Mouse (Mus musculus): ENCODE results near the gene Gse1. TPM values are rescaled to one million over a fixed set of nuclear protein-coding genes. Genes with fewer than 3 reads are reported as not detected.
A peak's percentile ranks its signal among the peaks of the same experiment; 100 is the strongest.
"Not testable (repeated sequence)": the region's sequence is repeated elsewhere in the genome, so short reads cannot be mapped to it uniquely, and the experiment has no call there.

The Gse1 gene
- polyA plus RNA-seq, 1 experiment from 2014 or later: 10.2 TPM

DNA sequence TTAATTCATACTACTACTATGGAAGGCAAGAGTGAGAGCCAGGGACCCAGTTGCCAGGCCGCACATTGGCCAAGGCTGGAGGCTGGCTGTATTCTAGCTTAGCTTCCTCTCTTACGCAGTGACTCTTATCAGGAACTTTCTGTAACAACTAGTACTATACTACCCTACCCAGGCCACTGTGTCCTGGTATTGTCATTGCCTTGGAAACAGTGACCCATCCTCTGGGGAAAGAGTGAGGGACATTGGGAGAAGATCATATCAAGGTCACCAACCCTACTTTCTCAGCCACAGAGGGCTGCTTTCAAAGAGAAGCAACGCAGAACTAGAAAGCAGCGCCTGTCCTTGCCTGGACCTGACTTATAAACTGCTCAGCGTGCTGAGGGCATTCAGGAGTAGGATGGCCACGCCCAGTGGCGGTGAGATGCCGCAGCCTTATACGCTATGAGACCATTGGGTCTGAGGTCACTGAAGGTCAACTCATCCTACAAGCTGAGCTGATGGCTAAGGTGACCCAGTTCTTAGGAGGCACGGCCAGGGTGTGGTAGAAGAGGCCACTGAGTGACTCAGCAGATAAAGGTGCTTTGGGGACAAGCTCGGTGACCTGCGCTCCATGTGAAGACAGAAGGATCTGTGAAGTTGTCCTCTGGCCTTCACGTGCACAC is 100.2 kb downstream of the Gse1 start:
- Histone ChIP-seq H3K4me2 (ENCODE audit: low read depth, low read length) (no peak overlapping the region), H3K4me1 (replicated peaks; ENCODE audit: control insufficient read depth, insufficient read depth, low read length) (peaks cover 22% of the 10 kb centered on the region), H3K27me3 (ENCODE audit: control insufficient read depth, insufficient read depth, low read depth, low read length) (no peaks in the 10 kb centered on the region), H3K4me3 (ENCODE audit: low read length) (no peak overlapping the region), H3K27ac (ENCODE audit: low read length) (no peak overlapping the region), H3K9me3 (ENCODE audit: control insufficient read depth, low read length) (no peaks in the 10 kb centered on the region), H3K9ac (ENCODE audit: low read length) (no peak overlapping the region), H3K36me3 (ENCODE audit: control insufficient read depth, insufficient read depth, low read length) (no peaks in the 10 kb centered on the region)
- 90% methylated on average over 13 of the region's 13 CpGs for WGBS
- ATAC-seq (ENCODE audit: low read depth): no peak

DNA sequence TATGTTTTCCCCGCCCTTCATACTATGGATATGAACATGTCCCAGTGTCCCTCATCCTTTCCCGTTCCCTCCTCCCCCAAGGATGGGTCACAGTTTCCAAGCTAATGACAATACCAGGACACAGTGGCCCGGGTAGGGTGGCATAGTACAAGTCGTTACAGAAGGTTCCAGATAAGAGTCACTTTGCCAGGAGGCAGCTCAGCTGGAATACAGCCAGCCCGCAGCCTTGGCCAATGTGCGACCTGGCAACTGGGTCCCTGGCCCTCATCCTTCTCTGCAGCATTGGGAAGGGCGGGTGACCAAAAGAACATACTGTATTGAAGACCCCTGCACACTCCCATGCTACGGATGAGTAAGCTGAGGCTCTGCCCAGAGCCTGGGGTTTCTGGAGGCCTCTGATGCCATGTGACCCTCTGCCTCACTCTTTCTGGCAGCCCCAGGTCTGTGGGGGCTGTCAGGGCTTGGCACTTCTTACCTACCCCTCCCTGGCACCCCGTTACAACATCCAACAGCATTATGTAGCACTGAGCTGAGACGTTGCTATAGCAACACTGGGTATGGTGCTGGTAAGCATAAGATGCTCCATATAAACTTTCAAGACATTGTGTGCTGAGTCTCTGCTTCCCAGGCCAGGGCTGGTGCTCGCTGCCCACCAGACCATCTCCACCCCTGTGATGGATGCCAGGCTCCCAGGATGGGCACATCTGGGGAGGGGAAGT is 100.9 kb downstream of the Gse1 start:
- no peak overlapping the region for H3K27ac ChIP-seq (ENCODE audit: low read length)
- H3K4me3 ChIP-seq (ENCODE audit: low read length): no peak overlapping the region
- no peak overlapping the region for H3K9ac ChIP-seq (ENCODE audit: low read length)
- 83% methylated on average over 11 of the region's 11 CpGs for WGBS
- no peaks in the 10 kb centered on the region for H3K9me3 ChIP-seq (ENCODE audit: control insufficient read depth, low read length)
- no peaks in the 10 kb centered on the region for H3K27me3 ChIP-seq (ENCODE audit: control insufficient read depth, insufficient read depth, low read depth, low read length)
- peaks cover 18% of the 10 kb centered on the region for H3K4me1 ChIP-seq (replicated peaks; ENCODE audit: control insufficient read depth, insufficient read depth, low read length)
- H3K4me2 ChIP-seq (ENCODE audit: low read depth, low read length): no peak overlapping the region
- ATAC-seq (ENCODE audit: low read depth): no peak
- H3K36me3 ChIP-seq (ENCODE audit: control insufficient read depth, insufficient read depth, low read length): no peaks in the 10 kb centered on the region

DNA sequence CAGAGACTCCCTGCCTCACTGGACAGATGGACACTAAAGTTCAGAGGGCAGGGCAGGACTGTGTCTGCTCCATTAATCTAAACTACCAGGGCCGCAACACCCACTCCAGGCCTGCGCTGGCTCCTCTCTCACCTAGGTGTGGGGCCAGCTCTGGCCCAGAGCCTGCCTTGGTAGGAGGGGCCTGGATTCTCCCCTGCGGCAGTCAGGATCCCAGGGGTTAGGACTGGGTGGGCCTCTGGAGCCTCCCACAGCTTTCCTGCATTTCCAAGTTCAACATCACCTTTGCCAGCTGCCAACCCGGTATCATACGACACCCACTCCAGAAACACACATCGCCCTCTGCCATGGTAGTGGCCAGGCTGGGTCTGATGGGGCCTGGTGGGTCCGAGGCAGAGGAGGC is 102.8 kb downstream of the Gse1 start:
- H3K9ac ChIP-seq (ENCODE audit: low read length): no peak overlapping the region
- H3K9me3 ChIP-seq (ENCODE audit: control insufficient read depth, low read length): no peaks in the 10 kb centered on the region
- no peaks in the 10 kb centered on the region for H3K36me3 ChIP-seq (ENCODE audit: control insufficient read depth, insufficient read depth, low read length)
- no peaks in the 10 kb centered on the region for H3K27me3 ChIP-seq (ENCODE audit: control insufficient read depth, insufficient read depth, low read depth, low read length)
- H3K4me3 ChIP-seq (ENCODE audit: low read length): no peak overlapping the region
- no peak for ATAC-seq (ENCODE audit: low read depth)
- no peak overlapping the region for H3K27ac ChIP-seq (ENCODE audit: low read length)
- H3K4me1 ChIP-seq (replicated peaks; ENCODE audit: control insufficient read depth, insufficient read depth, low read length): peaks cover 21% of the 10 kb centered on the region
- H3K4me2 ChIP-seq (ENCODE audit: low read depth, low read length): no peak overlapping the region
- WGBS: 55% methylated on average over 7 of the region's 7 CpGs

DNA sequence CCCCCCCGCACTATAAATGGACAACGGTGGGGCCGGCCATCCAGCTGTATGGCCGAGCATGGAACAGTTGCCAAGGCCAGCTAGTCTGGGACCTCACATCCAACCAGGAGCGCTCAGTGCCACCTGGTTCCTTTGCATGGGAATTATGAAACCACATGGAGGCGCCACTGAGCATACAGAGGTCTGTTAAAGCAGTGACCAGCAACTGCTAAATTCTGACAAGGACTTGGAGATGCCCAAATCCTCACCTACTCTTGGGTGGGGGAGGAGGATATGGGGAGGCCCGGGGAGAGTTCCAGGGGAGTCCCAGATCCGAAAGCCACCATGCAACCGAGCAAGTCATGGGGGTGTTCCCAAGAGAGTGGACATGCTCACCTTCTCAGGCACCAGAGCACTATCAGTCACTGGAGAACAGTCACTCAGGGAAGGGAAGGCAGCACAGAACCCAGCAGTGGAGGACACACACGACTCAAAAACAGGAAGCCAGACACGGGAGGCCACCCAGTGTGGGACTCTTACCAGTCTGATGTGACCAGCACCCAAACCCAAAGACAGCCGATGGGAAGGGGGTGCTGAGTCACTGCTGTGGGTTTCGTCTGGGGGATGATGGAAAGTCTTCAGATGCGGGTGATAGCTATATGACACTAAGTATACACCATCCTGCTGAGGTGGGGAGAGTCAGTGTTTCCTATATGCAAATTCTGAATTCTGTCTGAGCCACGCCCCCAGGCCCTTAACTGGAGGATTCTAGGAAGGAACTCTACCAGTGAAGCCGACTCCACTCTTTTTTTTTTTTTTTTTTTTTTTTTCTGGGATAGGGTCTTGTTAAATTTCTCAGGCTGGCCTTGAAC is 104.3 kb downstream of the Gse1 start:
- H3K4me2 ChIP-seq (ENCODE audit: low read depth, low read length): no peak overlapping the region
- no peaks in the 10 kb centered on the region for H3K27me3 ChIP-seq (ENCODE audit: control insufficient read depth, insufficient read depth, low read depth, low read length)
- no peaks in the 10 kb centered on the region for H3K36me3 ChIP-seq (ENCODE audit: control insufficient read depth, insufficient read depth, low read length)
- H3K4me3 ChIP-seq (ENCODE audit: low read length): no peak overlapping the region
- H3K9ac ChIP-seq (ENCODE audit: low read length): no peak overlapping the region
- H3K27ac ChIP-seq (ENCODE audit: low read length): no peak overlapping the region
- ATAC-seq (ENCODE audit: low read depth): no peak
- peaks cover 24% of the 10 kb centered on the region for H3K4me1 ChIP-seq (replicated peaks; ENCODE audit: control insufficient read depth, insufficient read depth, low read length)
- 59% methylated on average over 16 of the region's 16 CpGs for WGBS
- H3K9me3 ChIP-seq (ENCODE audit: control insufficient read depth, low read length): no peaks in the 10 kb centered on the region

DNA sequence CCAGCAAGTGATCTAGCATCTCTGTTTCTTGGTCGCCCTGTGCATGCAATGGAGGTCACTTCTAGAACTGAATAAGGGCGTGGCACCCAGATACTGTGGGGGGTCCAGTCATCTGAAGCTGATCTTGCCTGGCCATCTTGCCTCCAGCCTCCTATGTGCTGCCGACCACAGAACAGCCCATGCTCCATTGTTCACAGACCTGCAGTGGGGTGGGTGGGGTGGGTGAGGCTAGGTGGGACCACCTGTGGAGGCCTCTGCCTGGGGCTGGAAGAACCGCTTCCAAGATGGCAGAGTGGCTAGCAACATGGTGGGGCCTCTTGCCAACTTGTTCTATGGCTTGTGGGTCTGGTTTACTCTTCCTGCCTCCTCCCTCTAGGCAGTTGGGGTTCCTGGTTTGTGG is 105.4 kb downstream of the Gse1 start:
- H3K36me3 ChIP-seq (ENCODE audit: control insufficient read depth, insufficient read depth, low read length): no peaks in the 10 kb centered on the region
- no peak overlapping the region for H3K4me2 ChIP-seq (ENCODE audit: low read depth, low read length)
- no peaks in the 10 kb centered on the region for H3K27me3 ChIP-seq (ENCODE audit: control insufficient read depth, insufficient read depth, low read depth, low read length)
- no peak for ATAC-seq (ENCODE audit: low read depth)
- no peaks in the 10 kb centered on the region for H3K9me3 ChIP-seq (ENCODE audit: control insufficient read depth, low read length)
- H3K27ac ChIP-seq (ENCODE audit: low read length): no peak overlapping the region
- H3K4me3 ChIP-seq (ENCODE audit: low read length): no peak overlapping the region
- H3K9ac ChIP-seq (ENCODE audit: low read length): no peak overlapping the region
- H3K4me1 ChIP-seq (replicated peaks; ENCODE audit: control insufficient read depth, insufficient read depth, low read length): peaks cover 24% of the 10 kb centered on the region
- 88% methylated on average over 4 of the region's 4 CpGs for WGBS

DNA sequence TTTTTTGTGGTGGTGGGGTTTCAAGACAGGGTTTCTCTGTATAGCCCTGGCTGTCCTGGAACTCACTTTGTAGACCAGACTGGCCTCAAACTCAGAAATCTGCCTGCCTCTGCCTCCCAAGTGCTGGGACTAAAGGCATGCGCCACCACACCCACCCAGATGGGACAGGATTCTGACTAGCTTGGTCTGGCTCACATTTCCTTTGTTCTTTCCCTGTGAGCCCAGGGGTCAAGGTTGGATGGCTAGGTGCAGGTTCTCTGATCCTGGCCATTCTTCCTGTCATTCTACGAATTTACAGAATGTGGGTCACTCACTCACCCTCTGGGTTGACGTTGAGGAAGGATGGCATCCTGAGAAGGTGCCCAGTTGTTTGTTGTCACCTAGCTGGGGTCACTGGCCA is 106.0 kb downstream of the Gse1 start:
- Histone ChIP-seq H3K27ac (ENCODE audit: low read length) (peak overlapping the region; percentile 62), H3K4me1 (replicated peaks; ENCODE audit: control insufficient read depth, insufficient read depth, low read length) (peaks cover 24% of the 10 kb centered on the region), H3K9ac (ENCODE audit: low read length) (peak overlapping the region; percentile 33; the same call in 1 of the 2 replicates)
- H3K4me3 ChIP-seq (ENCODE audit: low read length); H3K36me3 ChIP-seq (ENCODE audit: control insufficient read depth, insufficient read depth, low read length); ATAC-seq (ENCODE audit: low read depth); H3K9me3 ChIP-seq (ENCODE audit: control insufficient read depth, low read length); H3K27me3 ChIP-seq (ENCODE audit: control insufficient read depth, insufficient read depth, low read depth, low read length); H3K4me2 ChIP-seq (ENCODE audit: low read depth, low read length): not testable (repeated sequence)
- WGBS: 61% methylated on average over 3 of the region's 3 CpGs

DNA sequence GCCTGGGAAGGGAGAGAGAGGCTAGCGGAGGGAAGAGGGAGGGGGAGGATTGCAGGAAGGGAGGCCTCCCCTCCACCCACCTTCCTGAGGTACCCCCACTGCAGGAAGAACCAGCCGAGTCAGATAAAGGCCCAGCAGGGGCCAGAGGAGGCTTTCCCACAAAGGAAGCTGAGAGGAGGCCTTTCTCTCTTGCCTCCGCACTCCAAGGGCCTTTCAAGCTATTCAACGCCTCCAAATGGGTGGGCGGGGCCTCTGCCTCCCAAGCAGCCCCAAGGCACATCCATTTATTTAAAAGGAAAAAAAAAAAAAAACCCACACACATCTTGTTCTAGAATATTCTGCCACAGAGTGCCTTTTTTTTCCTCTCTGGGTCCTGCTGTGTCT is 106.6 kb downstream of the Gse1 start:
- Histone ChIP-seq H3K9me3 (ENCODE audit: control insufficient read depth, low read length) (no peaks in the 10 kb centered on the region), H3K27me3 (ENCODE audit: control insufficient read depth, insufficient read depth, low read depth, low read length) (no peaks in the 10 kb centered on the region), H3K27ac (ENCODE audit: low read length) (peak overlapping the region; percentile 62), H3K4me1 (replicated peaks; ENCODE audit: control insufficient read depth, insufficient read depth, low read length) (peaks cover 24% of the 10 kb centered on the region), H3K4me2 (ENCODE audit: low read depth, low read length) (no peak overlapping the region), H3K36me3 (ENCODE audit: control insufficient read depth, insufficient read depth, low read length) (no peaks in the 10 kb centered on the region), H3K9ac (ENCODE audit: low read length) (peak overlapping the region; percentile 33; the same call in 1 of the 2 replicates), H3K4me3 (ENCODE audit: low read length) (no peak overlapping the region)
- 20% methylated on average over 5 of the region's 5 CpGs for WGBS
- ATAC-seq (ENCODE audit: low read depth): peak; percentile 51; the same call in 1 of the 2 replicates

DNA sequence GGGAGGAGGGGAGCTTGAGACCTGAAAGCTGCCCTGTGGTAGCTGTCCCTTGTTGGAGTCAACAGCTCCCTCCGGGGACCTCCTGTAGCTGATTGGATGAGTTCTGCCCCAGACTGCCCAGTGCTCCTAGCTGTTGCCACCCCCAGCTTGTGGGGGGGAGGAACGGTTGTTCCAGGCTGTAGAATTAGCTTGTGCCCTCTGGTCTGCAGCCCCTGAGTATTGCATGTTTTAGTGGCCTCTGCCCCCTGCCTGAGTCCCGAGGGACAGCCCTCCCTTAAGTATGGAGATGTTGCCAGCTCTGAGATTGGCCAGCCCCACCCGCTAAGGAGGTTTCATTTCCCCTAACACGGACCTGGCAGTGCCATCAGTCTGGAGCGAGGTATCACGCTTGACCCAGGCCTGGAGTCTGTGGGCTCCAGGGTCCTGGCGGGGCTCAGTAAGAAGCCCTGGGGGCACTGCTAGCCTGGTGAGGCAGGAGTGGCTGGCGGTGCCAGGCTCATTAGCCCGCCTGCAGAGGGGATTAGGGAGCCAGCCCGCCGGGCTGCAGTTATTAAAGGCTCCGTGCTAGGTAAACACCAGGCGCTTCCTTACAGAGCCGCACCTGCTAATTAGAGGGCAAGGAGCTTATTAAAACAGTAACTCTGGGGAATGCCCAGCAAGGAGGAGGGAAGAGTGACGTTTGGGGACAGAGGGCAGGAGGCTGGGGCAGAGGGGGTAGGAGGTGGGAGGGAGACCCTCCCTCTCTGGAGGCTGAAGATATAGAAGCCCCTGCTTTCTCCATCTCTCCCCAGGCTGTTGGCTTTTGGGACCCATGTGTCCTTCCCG is 107.2 kb downstream of the Gse1 start:
- Histone ChIP-seq H3K4me3 (ENCODE audit: low read length) (peak overlapping the region; percentile 12), H3K4me1 (replicated peaks; ENCODE audit: control insufficient read depth, insufficient read depth, low read length) (peaks cover 27% of the 10 kb centered on the region), H3K36me3 (ENCODE audit: control insufficient read depth, insufficient read depth, low read length) (no peaks in the 10 kb centered on the region), H3K27me3 (ENCODE audit: control insufficient read depth, insufficient read depth, low read depth, low read length) (no peaks in the 10 kb centered on the region), H3K9ac (ENCODE audit: low read length) (peak overlapping the region; percentile 48), H3K4me2 (ENCODE audit: low read depth, low read length) (peak overlapping the region; percentile 42), H3K27ac (ENCODE audit: low read length) (peak overlapping the region; percentile 62), H3K9me3 (ENCODE audit: control insufficient read depth, low read length) (no peaks in the 10 kb centered on the region)
- WGBS: 19% methylated on average over 17 of the region's 17 CpGs
- ATAC-seq (ENCODE audit: low read depth): no peak
